In genomic region chr19:5994711-5995110, GRCm38 (mm10) we compare ENCODE assay signal across 31 mouse cellular contexts. TPM values are rescaled to one million over a fixed set of nuclear protein-coding genes. Genes with fewer than 3 reads are reported as not detected.
"Had no signal": no experiment of that assay in that cellular context is flagged by ENCODE, and none has a peak within 500 bp of the region (broad histone marks: within the 10 kb centered on the region; RNA-seq: fewer than 3 reads in every experiment).

No protein-coding gene starts in this region.

- H3K27me3 ChIP-seq: heart, embryonic 13.5 days; heart, embryonic 15.5 days; hindbrain, embryonic 15.5 days; kidney, embryonic 15.5 days; limb, embryonic 13.5 days; limb, embryonic 15.5 days; liver, embryonic 12.5 days had no signal

- H3K4me3 ChIP-seq: heart, adult 2 months; heart, embryonic 13.5 days; heart, embryonic 15.5 days; hindbrain, embryonic 13.5 days; hindbrain, embryonic 15.5 days; kidney, embryonic 15.5 days; limb, embryonic 13.5 days; limb, embryonic 15.5 days; liver, embryonic 12.5 days had no signal

- H3K4me1 ChIP-seq: hindbrain, embryonic 13.5 days; hindbrain, embryonic 15.5 days had no signal

- H3K27ac ChIP-seq: heart, adult 2 months; heart, embryonic 13.5 days; heart, embryonic 15.5 days; hindbrain, embryonic 13.5 days; hindbrain, embryonic 15.5 days; hindbrain, postnatal 0 days; kidney, embryonic 15.5 days; limb, embryonic 13.5 days; limb, embryonic 15.5 days; liver, embryonic 12.5 days; liver, embryonic 14.5 days had no signal

- H3K4me2 ChIP-seq: heart, embryonic 11.5 days; heart, embryonic 13.5 days; heart, embryonic 15.5 days; hindbrain, embryonic 13.5 days; hindbrain, embryonic 15.5 days; kidney, embryonic 15.5 days; limb, embryonic 13.5 days; limb, embryonic 15.5 days; liver, embryonic 12.5 days had no signal

- DNase-seq: gastrocnemius, postnatal 14 days; gastrocnemius, postnatal 36 days; heart, adult 11 months; heart, adult 2 months; heart, postnatal 14 days; heart, postnatal 36 days; kidney, adult 18-20 months; kidney, adult 8-10 months; kidney, postnatal 14 days; layer of hippocampus, adult 9-11 months; layer of hippocampus, postnatal 36 days; lung, adult 18-20 months had no signal

- ATAC-seq: hindbrain, postnatal 0 days; intestine, embryonic 16.5 days; liver, embryonic 12.5 days had no signal

- H3K36me3 ChIP-seq: heart, embryonic 15.5 days; hindbrain, embryonic 13.5 days; hindbrain, embryonic 15.5 days had no signal

- H3K9me3 ChIP-seq: heart, embryonic 13.5 days; heart, embryonic 15.5 days; hindbrain, embryonic 13.5 days; hindbrain, embryonic 15.5 days; kidney, embryonic 15.5 days; limb, embryonic 13.5 days; limb, embryonic 15.5 days; liver, embryonic 12.5 days had no signal

- H3K9ac ChIP-seq: heart, embryonic 13.5 days; heart, embryonic 15.5 days; hindbrain, embryonic 13.5 days; hindbrain, embryonic 15.5 days; kidney, embryonic 15.5 days; limb, embryonic 13.5 days; limb, embryonic 15.5 days; liver, embryonic 12.5 days; liver, embryonic 14.5 days had no signal

RNA-seq across cellular contexts. Expression of gene Slc22a20, which starts 8.8 kb away (rescaled TPM):
- polyA plus RNA-seq: gonadal fat pad, adult 2 months; heart, adult 2 months; heart, embryonic 11.5 days; heart, embryonic 13.5 days; heart, embryonic 15.5 days; heart, postnatal 0 days; hindbrain, embryonic 11.5 days; hindbrain, embryonic 13.5 days; hindbrain, embryonic 15.5 days; hindbrain, postnatal 0 days; intestine, embryonic 14.5 days; intestine, embryonic 16.5 days; kidney, embryonic 15.5 days; large intestine, adult 2 months; limb, embryonic 11.5 days; limb, embryonic 13.5 days; limb, embryonic 15.5 days; liver, adult 2 months; liver, embryonic 12.5 days had no signal
